Mouse (Mus musculus): ENCODE results near the gene Ecd. TPM values are rescaled to one million over a fixed set of nuclear protein-coding genes. Genes with fewer than 3 reads are reported as not detected.
"Not testable (repeated sequence)": the region's sequence is repeated elsewhere in the genome, so short reads cannot be mapped to it uniquely, and the experiment has no call there.

Gene Ecd
- polyA plus RNA-seq, 1 experiment from 2014 or later: 76.1 TPM

- not testable (repeated sequence) for H3K27ac ChIP-seq (ENCODE audit: low read depth, low read length); H3K36me3 ChIP-seq (ENCODE audit: control insufficient read depth, insufficient read depth, low read length); DNase-seq (ENCODE audit: low spot score); ATAC-seq (replicated peaks; ENCODE audit: low FRiP score); H3K27me3 ChIP-seq (replicated peaks; ENCODE audit: control insufficient read depth, insufficient read depth, low read length); H3K9ac ChIP-seq (ENCODE audit: low read depth, low read length); H3K4me2 ChIP-seq; H3K9me3 ChIP-seq (ENCODE audit: control insufficient read depth, low read length); H3K4me3 ChIP-seq (ENCODE audit: low read depth, low read length); H3K4me1 ChIP-seq (replicated peaks; ENCODE audit: control insufficient read depth, insufficient read depth, low read length)
- WGBS: 64% methylated on average over 2 of the region's 2 CpGs
Measured at GRCm38 (mm10) chr14:20305085-20305484, 42.8 kb downstream of the Ecd start.

GRCm38 (mm10) chr14:20298131-20298530 lies 49.8 kb downstream of the Ecd start:
- peaks cover 3% of the 10 kb centered on the region; the same call in 1 of the 2 replicates for H3K4me1 ChIP-seq (replicated peaks; ENCODE audit: control insufficient read depth, insufficient read depth, low read length)
- 84% methylated on average over 3 of the region's 3 CpGs for WGBS
- H3K9ac ChIP-seq (ENCODE audit: low read depth, low read length): no peak overlapping the region
- no peak overlapping the region for H3K27ac ChIP-seq (ENCODE audit: low read depth, low read length)
- H3K27me3 ChIP-seq (replicated peaks; ENCODE audit: control insufficient read depth, insufficient read depth, low read length): no peaks in the 10 kb centered on the region
- no peaks in the 10 kb centered on the region; the same call in 1 of the 2 replicates for H3K36me3 ChIP-seq (ENCODE audit: control insufficient read depth, insufficient read depth, low read length)
- ATAC-seq (replicated peaks; ENCODE audit: low FRiP score) (no peak), DNase-seq (ENCODE audit: low spot score) (no peak)
- H3K9me3 ChIP-seq (ENCODE audit: control insufficient read depth, low read length): no peaks in the 10 kb centered on the region
- no peak overlapping the region for H3K4me3 ChIP-seq (ENCODE audit: low read depth, low read length)
- H3K4me2 ChIP-seq: no peak overlapping the region

GRCm38 (mm10) chr14:20297616-20298015 lies 50.3 kb downstream of the Ecd start:
- Histone ChIP-seq H3K9me3 (ENCODE audit: control insufficient read depth, low read length) (no peaks in the 10 kb centered on the region), H3K27me3 (replicated peaks; ENCODE audit: control insufficient read depth, insufficient read depth, low read length) (no peaks in the 10 kb centered on the region), H3K9ac (ENCODE audit: low read depth, low read length) (no peak overlapping the region), H3K27ac (ENCODE audit: low read depth, low read length) (no peak overlapping the region), H3K4me3 (ENCODE audit: low read depth, low read length) (no peak overlapping the region), H3K36me3 (ENCODE audit: control insufficient read depth, insufficient read depth, low read length) (no peaks in the 10 kb centered on the region; the same call in 1 of the 2 replicates), H3K4me1 (replicated peaks; ENCODE audit: control insufficient read depth, insufficient read depth, low read length) (peaks cover 3% of the 10 kb centered on the region; the same call in 1 of the 2 replicates), H3K4me2 (no peak overlapping the region)
- no peak for DNase-seq (ENCODE audit: low spot score)
- no peak for ATAC-seq (replicated peaks; ENCODE audit: low FRiP score)
- WGBS: 83% methylated on average over 3 of the region's 3 CpGs

GRCm38 (mm10) chr14:20294947-20295346 lies 53.0 kb downstream of the Ecd start:
- Histone ChIP-seq H3K36me3 (ENCODE audit: control insufficient read depth, insufficient read depth, low read length) (no peaks in the 10 kb centered on the region; the same call in 1 of the 2 replicates), H3K4me1 (replicated peaks; ENCODE audit: control insufficient read depth, insufficient read depth, low read length) (peaks cover 3% of the 10 kb centered on the region; the same call in 1 of the 2 replicates), H3K4me3 (ENCODE audit: low read depth, low read length) (peak overlapping the region; percentile 60), H3K4me2 (peak overlapping the region; percentile 70), H3K27ac (ENCODE audit: low read depth, low read length) (no peak overlapping the region), H3K9ac (ENCODE audit: low read depth, low read length) (peak overlapping the region; percentile 62; the same call in 1 of the 2 replicates), H3K27me3 (replicated peaks; ENCODE audit: control insufficient read depth, insufficient read depth, low read length) (no peaks in the 10 kb centered on the region), H3K9me3 (ENCODE audit: control insufficient read depth, low read length) (no peaks in the 10 kb centered on the region)
- DNase-seq (ENCODE audit: low spot score): no peak
- WGBS: 43% methylated on average over 8 of the region's 8 CpGs
- no peak for ATAC-seq (replicated peaks; ENCODE audit: low FRiP score)

- peak within 1 kb of the TSS; percentile 60 for H3K4me3 ChIP-seq (ENCODE audit: low read depth, low read length)
- H3K27ac ChIP-seq (ENCODE audit: low read depth, low read length): no peak within 1 kb of the TSS
- no peaks in the 10 kb centered on the region for H3K27me3 ChIP-seq (replicated peaks; ENCODE audit: control insufficient read depth, insufficient read depth, low read length)
Measured at GRCm38 (mm10) chr14:20294117-20294892, 53.6 kb downstream of the Ecd start, which contains the start of gene Nudt13. Gene Nudt13 (plus strand): TSS chr14:20294697.

GRCm38 (mm10) chr14:20291391-20291790 lies 56.5 kb downstream of the Ecd start:
- Histone ChIP-seq H3K4me2 (no peak overlapping the region), H3K9me3 (ENCODE audit: control insufficient read depth, low read length) (no peaks in the 10 kb centered on the region), H3K27me3 (replicated peaks; ENCODE audit: control insufficient read depth, insufficient read depth, low read length) (no peaks in the 10 kb centered on the region), H3K36me3 (ENCODE audit: control insufficient read depth, insufficient read depth, low read length) (no peaks in the 10 kb centered on the region; the same call in 1 of the 2 replicates), H3K4me3 (ENCODE audit: low read depth, low read length) (no peak overlapping the region), H3K27ac (ENCODE audit: low read depth, low read length) (no peak overlapping the region), H3K4me1 (replicated peaks; ENCODE audit: control insufficient read depth, insufficient read depth, low read length) (peaks cover 3% of the 10 kb centered on the region; the same call in 1 of the 2 replicates), H3K9ac (ENCODE audit: low read depth, low read length) (no peak overlapping the region)
- no peak for ATAC-seq (replicated peaks; ENCODE audit: low FRiP score)
- no peak for DNase-seq (ENCODE audit: low spot score)
- 55% methylated on average over 4 of the region's 4 CpGs for WGBS

More at GRCm38 (mm10) chr14:20294117-20294892, 53.6 kb downstream of the Ecd start, which contains the start of gene Nudt13:
- H3K36me3 ChIP-seq (ENCODE audit: control insufficient read depth, insufficient read depth, low read length): no peaks in the 10 kb centered on the region; the same call in 1 of the 2 replicates
- peak; percentile 94 for ATAC-seq (replicated peaks; ENCODE audit: low FRiP score)
- H3K9ac ChIP-seq (ENCODE audit: low read depth, low read length): peak within 1 kb of the TSS; percentile 62; the same call in 1 of the 2 replicates
- H3K4me2 ChIP-seq: peak within 1 kb of the TSS; percentile 70
- WGBS: 22% methylated on average over 14 of the region's 14 CpGs
- H3K9me3 ChIP-seq (ENCODE audit: control insufficient read depth, low read length): no peaks in the 10 kb centered on the region
- peak; percentile 68 for DNase-seq (ENCODE audit: low spot score)
- H3K4me1 ChIP-seq (replicated peaks; ENCODE audit: control insufficient read depth, insufficient read depth, low read length): peaks cover 3% of the 10 kb centered on the region; the same call in 1 of the 2 replicates

Other genes starting within 250 kb of the Ecd start
- 7.7 TPM in 2 replicates for gene Saysd1, start 209.6 kb downstream of the Ecd start, polyA plus RNA-seq (2014; fragmentation: Nextera tagmentation; extraction: Ambion mirVana)
- gene Kcnk5, start 166.3 kb downstream of the Ecd start, polyA plus RNA-seq (2014; fragmentation: Nextera tagmentation; extraction: Ambion mirVana): 9.6 and 10.1 TPM in 2 replicates
- gene Kcnk16, start 78.9 kb downstream of the Ecd start, polyA plus RNA-seq (2014; fragmentation: Nextera tagmentation; extraction: Ambion mirVana): 1.9 and 2.2 TPM in 2 replicates
- gene Nudt13, start 53.4 kb downstream of the Ecd start, polyA plus RNA-seq (2014; fragmentation: Nextera tagmentation; extraction: Ambion mirVana): 10.0 and 12.2 TPM in 2 replicates
- 22.6 and 24.2 TPM in 2 replicates for gene Fam149b, start within 50 bp of the Ecd start, polyA plus RNA-seq (2014; fragmentation: Nextera tagmentation; extraction: Ambion mirVana)
- 174 and 191 TPM in 2 replicates for gene Dnajc9, start 40.8 kb upstream of the Ecd start, polyA plus RNA-seq (2014; fragmentation: Nextera tagmentation; extraction: Ambion mirVana)
- 116 and 119 TPM in 2 replicates for gene Mrps16, start 45.5 kb upstream of the Ecd start, polyA plus RNA-seq (2014; fragmentation: Nextera tagmentation; extraction: Ambion mirVana)
- gene Cfap70, start 104.1 kb upstream of the Ecd start, polyA plus RNA-seq (2014; fragmentation: Nextera tagmentation; extraction: Ambion mirVana): 0.17 TPM in 1 of 2 replicates, not detected in the other
- gene Anxa7, start 132.0 kb upstream of the Ecd start, polyA plus RNA-seq (2014; fragmentation: Nextera tagmentation; extraction: Ambion mirVana): 52.8 and 56.5 TPM in 2 replicates
- 0.86 and 1.2 TPM in 2 replicates for gene Mss51, start 148.8 kb upstream of the Ecd start, polyA plus RNA-seq (2014; fragmentation: Nextera tagmentation; extraction: Ambion mirVana)
- gene Ppp3cb, start 198.5 kb upstream of the Ecd start, polyA plus RNA-seq (2014; fragmentation: Nextera tagmentation; extraction: Ambion mirVana): 41.9 and 42.0 TPM in 2 replicates